Mouse (Mus musculus) right cerebral cortex, postnatal 36 days (tissue): ENCODE measurements around the gene Thoc2.
"Not testable (repeated sequence)": the region's sequence is repeated elsewhere in the genome, so short reads cannot be mapped to it uniquely, and the experiment has no call there.

ENCODE experiments used
- DNase-seq, 2 experiments: peaks; one replicate each; pipeline ENCODE4 v3.0.0; 2022; ENCODE audit warnings: low spot score in 2 of 2, mixed read lengths in 1 of 2

Gene Thoc2

GRCm38 (mm10) chrX:41920574-41920973 lies at the start of gene Thoc2:
Gene Thoc2, minus strand, starts transcription at chrX:41920674.
- no peak for DNase-seq

- no peak for DNase-seq
Observed at GRCm38 (mm10) chrX:41970096-41970495, 49.6 kb upstream of the Thoc2 start.

- no peak for DNase-seq
Observed at GRCm38 (mm10) chrX:41969341-41969740, 48.9 kb upstream of the Thoc2 start.

GRCm38 (mm10) chrX:41957161-41957560 lies 36.7 kb upstream of the Thoc2 start:
- no peak for DNase-seq

- no peak for DNase-seq
Observed at GRCm38 (mm10) chrX:41941840-41942239, 21.4 kb upstream of the Thoc2 start.

- DNase-seq = not testable (repeated sequence)
Observed at GRCm38 (mm10) chrX:41931821-41932220, 11.3 kb upstream of the Thoc2 start.

- DNase-seq = no peak
Observed at GRCm38 (mm10) chrX:41924708-41925107, 4.2 kb upstream of the Thoc2 start.

GRCm38 (mm10) chrX:41912061-41912401 lies 8.4 kb downstream of the Thoc2 start:
- DNase-seq = no peak

- DNase-seq = peak; percentile 82 to 83
Observed at GRCm38 (mm10) chrX:41911390-41912060, 8.9 kb downstream of the Thoc2 start.

- DNase-seq = no peak
Observed at GRCm38 (mm10) chrX:41910981-41911380, 9.5 kb downstream of the Thoc2 start.

- DNase-seq = no peak
Observed at GRCm38 (mm10) chrX:41910471-41910870, 10.0 kb downstream of the Thoc2 start.

- DNase-seq = no peak
Observed at GRCm38 (mm10) chrX:41884759-41885505, 35.5 kb downstream of the Thoc2 start.

GRCm38 (mm10) chrX:41876581-41876980 lies 43.9 kb downstream of the Thoc2 start:
- no peak for DNase-seq

GRCm38 (mm10) chrX:41837823-41838222 lies 82.7 kb downstream of the Thoc2 start:
- DNase-seq = no peak

GRCm38 (mm10) chrX:41805592-41805991 lies 114.9 kb downstream of the Thoc2 start:
- no peak for DNase-seq

GRCm38 (mm10) chrX:41793303-41793702 lies 127.2 kb downstream of the Thoc2 start:
- DNase-seq = no peak
